Mouse (Mus musculus): Measurements from ENCODE around the gene Adarb1. TPM values are rescaled to one million over a fixed set of nuclear protein-coding genes. Genes with fewer than 3 reads are reported as not detected.

Gene Adarb1
- polyA plus RNA-seq, 1 experiment, result 22.4 TPM

- TF ChIP-seq CTCF (IDR thresholded peaks at IDR 0.05; ENCODE audit: borderline replicate concordance, extremely low read depth, insufficient read depth, insufficient read length) (no peak), POLR2A (IDR thresholded peaks at IDR 0.05; ENCODE audit: borderline replicate concordance, extremely low read depth, insufficient read depth, insufficient read length, poor library complexity, severe bottlenecking) (no peak)
- DNase-seq (ENCODE audit: low read depth), result no peak
These were observed 9.8 kb downstream of the Adarb1 start for GRCm38 (mm10) chr10:77408241-77408640.

- TF ChIP-seq POLR2A (IDR thresholded peaks at IDR 0.05; ENCODE audit: borderline replicate concordance, extremely low read depth, insufficient read depth, insufficient read length, poor library complexity, severe bottlenecking), result no peak
- TF ChIP-seq CTCF (IDR thresholded peaks at IDR 0.05; ENCODE audit: borderline replicate concordance, extremely low read depth, insufficient read depth, insufficient read length), result no peak
- DNase-seq (ENCODE audit: low read depth), result no peak
These were observed 11.6 kb downstream of the Adarb1 start for GRCm38 (mm10) chr10:77406486-77406885.

GRCm38 (mm10) chr10:77402463-77402862 lies 15.6 kb downstream of the Adarb1 start:
- no peak for TF ChIP-seq CTCF (IDR thresholded peaks at IDR 0.05; ENCODE audit: borderline replicate concordance, extremely low read depth, insufficient read depth, insufficient read length)
- no peak for TF ChIP-seq POLR2A (IDR thresholded peaks at IDR 0.05; ENCODE audit: borderline replicate concordance, extremely low read depth, insufficient read depth, insufficient read length, poor library complexity, severe bottlenecking)
- no peak for DNase-seq (ENCODE audit: low read depth)

DNA sequence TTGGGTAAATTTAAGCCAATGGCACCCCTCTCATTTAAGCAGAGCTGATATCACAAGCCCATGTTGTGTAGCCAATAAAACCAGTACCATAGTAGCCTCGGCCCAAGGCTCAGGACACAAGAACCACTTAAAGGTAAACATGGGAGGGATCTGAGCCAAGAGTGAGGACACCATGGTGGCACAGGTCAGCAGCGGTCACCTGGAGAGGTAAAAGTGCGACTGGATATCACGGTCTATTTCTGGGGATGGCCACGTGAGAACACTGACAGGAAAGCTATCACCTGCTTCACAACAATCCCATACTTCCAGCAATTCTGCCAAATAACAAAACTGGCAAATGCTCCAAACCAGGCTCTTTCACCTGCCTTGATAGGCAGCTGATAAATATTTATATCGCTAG lies 17.0 kb downstream of the Adarb1 start:
- TF ChIP-seq POLR2A (IDR thresholded peaks at IDR 0.05; ENCODE audit: borderline replicate concordance, extremely low read depth, insufficient read depth, insufficient read length, poor library complexity, severe bottlenecking), result no peak
- no peak for TF ChIP-seq CTCF (IDR thresholded peaks at IDR 0.05; ENCODE audit: borderline replicate concordance, extremely low read depth, insufficient read depth, insufficient read length)
- DNase-seq (ENCODE audit: low read depth), result no peak

- DNase-seq (ENCODE audit: low read depth), result peak; percentile 42
- TF ChIP-seq POLR2A (IDR thresholded peaks at IDR 0.05; ENCODE audit: borderline replicate concordance, extremely low read depth, insufficient read depth, insufficient read length, poor library complexity, severe bottlenecking) (no peak), CTCF (IDR thresholded peaks at IDR 0.05; ENCODE audit: borderline replicate concordance, extremely low read depth, insufficient read depth, insufficient read length) (no peak)
These were observed 18.1 kb downstream of the Adarb1 start for GRCm38 (mm10) chr10:77399938-77400337.

DNA sequence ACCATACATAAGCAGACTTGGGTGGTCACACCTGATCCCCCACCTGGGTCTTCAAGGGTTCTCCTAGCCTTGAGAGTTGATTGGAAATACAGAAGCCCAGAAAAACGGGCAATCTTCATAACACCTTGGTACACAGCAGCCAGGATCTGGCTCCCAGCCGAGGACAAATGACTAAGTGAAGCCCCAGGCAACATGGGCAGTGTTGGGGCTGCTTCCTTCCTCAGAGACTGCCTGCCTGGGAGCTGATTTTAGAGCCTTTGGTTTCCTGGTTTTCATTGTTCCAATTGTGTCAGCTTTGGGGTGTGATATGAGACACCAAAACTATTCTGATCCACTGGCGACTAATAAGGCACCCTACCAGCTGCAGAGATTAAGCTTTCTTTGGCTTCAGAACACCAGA lies 20.0 kb downstream of the Adarb1 start:
- DNase-seq (ENCODE audit: low read depth), result no peak
- no peak for TF ChIP-seq CTCF (IDR thresholded peaks at IDR 0.05; ENCODE audit: borderline replicate concordance, extremely low read depth, insufficient read depth, insufficient read length)
- no peak for TF ChIP-seq POLR2A (IDR thresholded peaks at IDR 0.05; ENCODE audit: borderline replicate concordance, extremely low read depth, insufficient read depth, insufficient read length, poor library complexity, severe bottlenecking)

- DNase-seq (ENCODE audit: low read depth), result peak; percentile 12
- TF ChIP-seq CTCF (IDR thresholded peaks at IDR 0.05; ENCODE audit: borderline replicate concordance, extremely low read depth, insufficient read depth, insufficient read length), result no peak
- TF ChIP-seq POLR2A (IDR thresholded peaks at IDR 0.05; ENCODE audit: borderline replicate concordance, extremely low read depth, insufficient read depth, insufficient read length, poor library complexity, severe bottlenecking), result no peak
These were observed 20.9 kb downstream of the Adarb1 start for GRCm38 (mm10) chr10:77397056-77397642.

GRCm38 (mm10) chr10:77396015-77396414 lies 22.1 kb downstream of the Adarb1 start:
- no peak for DNase-seq (ENCODE audit: low read depth)
- TF ChIP-seq POLR2A (IDR thresholded peaks at IDR 0.05; ENCODE audit: borderline replicate concordance, extremely low read depth, insufficient read depth, insufficient read length, poor library complexity, severe bottlenecking) (no peak), CTCF (IDR thresholded peaks at IDR 0.05; ENCODE audit: borderline replicate concordance, extremely low read depth, insufficient read depth, insufficient read length) (no peak)

DNA sequence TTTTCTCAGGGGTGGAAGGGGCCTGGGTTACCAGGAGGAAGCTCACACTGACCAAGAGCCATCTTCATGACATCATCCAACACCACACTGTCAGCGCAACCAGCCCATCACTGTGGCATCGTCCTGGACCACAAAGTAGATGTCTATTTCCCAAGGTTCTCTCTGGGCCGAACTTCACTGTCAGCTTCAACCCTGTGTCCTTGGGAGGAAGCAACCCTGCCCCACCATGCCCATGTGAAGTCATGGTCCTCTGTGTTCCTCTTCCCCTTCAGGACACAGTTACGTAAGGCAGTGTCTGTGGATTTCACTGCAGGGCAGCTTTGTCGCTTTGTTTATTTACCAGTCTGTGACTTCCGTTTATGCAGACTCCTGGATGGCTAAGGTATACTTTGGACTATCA lies 27.0 kb downstream of the Adarb1 start:
- DNase-seq (ENCODE audit: low read depth), result no peak
- TF ChIP-seq CTCF (IDR thresholded peaks at IDR 0.05; ENCODE audit: borderline replicate concordance, extremely low read depth, insufficient read depth, insufficient read length), result no peak
- TF ChIP-seq POLR2A (IDR thresholded peaks at IDR 0.05; ENCODE audit: borderline replicate concordance, extremely low read depth, insufficient read depth, insufficient read length, poor library complexity, severe bottlenecking), result no peak

DNA sequence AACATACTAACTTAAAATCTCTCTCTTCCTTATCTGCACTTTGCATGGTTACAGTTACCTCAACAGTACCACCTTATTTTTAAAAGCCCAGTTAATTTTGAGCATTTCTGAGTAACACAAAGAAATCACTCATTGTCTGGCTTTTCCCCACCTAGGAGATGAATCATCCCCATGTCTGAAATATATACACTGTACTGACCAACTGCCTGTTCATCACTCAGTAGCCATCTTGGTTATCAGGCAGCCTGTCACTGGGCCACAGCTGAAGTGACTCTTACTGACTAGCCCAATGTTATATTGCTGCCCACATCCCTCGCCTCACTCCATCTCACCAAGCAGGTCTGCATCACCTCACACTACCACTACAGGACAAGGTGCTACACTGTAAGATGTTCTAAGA lies 30.5 kb downstream of the Adarb1 start:
- no peak for TF ChIP-seq CTCF (IDR thresholded peaks at IDR 0.05; ENCODE audit: borderline replicate concordance, extremely low read depth, insufficient read depth, insufficient read length)
- no peak for TF ChIP-seq POLR2A (IDR thresholded peaks at IDR 0.05; ENCODE audit: borderline replicate concordance, extremely low read depth, insufficient read depth, insufficient read length, poor library complexity, severe bottlenecking)
- DNase-seq (ENCODE audit: low read depth), result no peak

- no peak for DNase-seq (ENCODE audit: low read depth)
- TF ChIP-seq CTCF (IDR thresholded peaks at IDR 0.05; ENCODE audit: borderline replicate concordance, extremely low read depth, insufficient read depth, insufficient read length), result no peak
- TF ChIP-seq POLR2A (IDR thresholded peaks at IDR 0.05; ENCODE audit: borderline replicate concordance, extremely low read depth, insufficient read depth, insufficient read length, poor library complexity, severe bottlenecking), result no peak
These were observed 32.3 kb downstream of the Adarb1 start for GRCm38 (mm10) chr10:77385731-77386130.

DNA sequence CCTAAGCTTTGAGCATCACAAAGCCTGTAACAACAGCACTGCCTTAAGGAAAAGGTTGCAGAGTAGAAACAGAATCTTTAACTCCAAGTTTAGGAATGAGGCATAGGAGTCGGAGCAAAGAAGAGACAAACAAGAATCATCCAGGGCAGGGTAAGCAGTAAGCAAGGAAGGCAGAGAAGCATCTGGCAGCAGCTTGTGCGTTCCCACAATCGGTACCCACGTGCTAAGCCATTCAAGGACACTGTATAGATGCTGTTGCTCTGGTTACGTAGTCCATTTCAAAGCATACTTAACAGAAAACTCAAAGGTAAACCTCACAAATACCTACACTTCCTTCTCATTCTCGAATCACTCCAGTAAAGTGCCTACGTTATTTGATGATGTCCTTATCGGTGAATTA lies 35.0 kb downstream of the Adarb1 start:
- TF ChIP-seq POLR2A (IDR thresholded peaks at IDR 0.05; ENCODE audit: borderline replicate concordance, extremely low read depth, insufficient read depth, insufficient read length, poor library complexity, severe bottlenecking) (no peak), CTCF (IDR thresholded peaks at IDR 0.05; ENCODE audit: borderline replicate concordance, extremely low read depth, insufficient read depth, insufficient read length) (no peak)
- DNase-seq (ENCODE audit: low read depth), result peak; percentile 31

All from brain, embryonic 14.5 days (tissue).